Mouse (Mus musculus) bone marrow macrophage, adult 2 months (primary cell): ENCODE results near the gene Ppp1r8.
"Not testable (repeated sequence)": the region's sequence is repeated elsewhere in the genome, so short reads cannot be mapped to it uniquely, and the experiment has no call there.

Experiments used
- CTCF ChIP-seq: IDR thresholded peaks from 2 replicates; pipeline ENCODE4 v1.5.1; 2012; ENCODE audit warnings: low read depth, mild to moderate bottlenecking, low read length, moderate library complexity
- POLR2A ChIP-seq: IDR thresholded peaks from 2 replicates; pipeline ENCODE4 v1.6.1; 2012; ENCODE audit warnings: mild to moderate bottlenecking, low read depth, low read length, borderline replicate concordance

DNA sequence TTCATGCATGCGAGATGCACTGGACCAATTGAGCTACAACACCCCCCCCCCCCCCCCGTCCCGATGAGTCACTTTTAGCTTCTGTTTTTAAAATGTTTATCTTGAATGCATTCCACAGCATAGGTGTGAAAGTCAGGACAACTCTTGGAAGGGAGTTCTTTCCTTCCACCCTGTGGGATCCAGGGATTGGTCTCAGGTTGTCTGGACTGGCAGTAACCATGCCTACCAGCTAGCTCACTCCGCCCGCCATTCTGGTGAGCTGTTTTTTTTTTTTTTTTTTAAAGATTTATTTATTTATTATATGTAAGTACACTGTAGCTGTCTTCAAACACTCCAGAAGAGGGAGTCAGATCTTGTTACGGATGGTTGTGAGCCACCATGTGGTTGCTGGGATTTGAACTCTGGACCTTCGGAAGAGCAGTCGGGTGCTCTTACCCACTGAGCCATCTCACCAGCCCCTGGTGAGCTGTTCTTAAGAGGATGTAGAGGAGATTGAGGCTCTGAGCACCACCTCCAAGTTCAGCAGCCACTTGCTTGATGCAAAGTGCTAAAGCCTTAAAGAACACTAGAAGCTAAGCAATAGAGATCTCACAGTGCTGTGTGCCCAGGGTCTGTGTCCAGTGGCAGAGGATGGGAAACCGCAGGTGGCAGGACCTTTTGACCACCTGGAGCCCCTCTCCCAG is 49.5 kb downstream of the Ppp1r8 start:
- not testable (repeated sequence) for TF ChIP-seq CTCF, POLR2A
